Mouse (Mus musculus): Measurements from ENCODE around the gene Hmgb2.

The Hmgb2 gene

GRCm38 (mm10) chr8:57552102-57553032 is 40.7 kb downstream of the Hmgb2 start:
- no peak for DNase-seq (ENCODE audit: low spot score)

DNA sequence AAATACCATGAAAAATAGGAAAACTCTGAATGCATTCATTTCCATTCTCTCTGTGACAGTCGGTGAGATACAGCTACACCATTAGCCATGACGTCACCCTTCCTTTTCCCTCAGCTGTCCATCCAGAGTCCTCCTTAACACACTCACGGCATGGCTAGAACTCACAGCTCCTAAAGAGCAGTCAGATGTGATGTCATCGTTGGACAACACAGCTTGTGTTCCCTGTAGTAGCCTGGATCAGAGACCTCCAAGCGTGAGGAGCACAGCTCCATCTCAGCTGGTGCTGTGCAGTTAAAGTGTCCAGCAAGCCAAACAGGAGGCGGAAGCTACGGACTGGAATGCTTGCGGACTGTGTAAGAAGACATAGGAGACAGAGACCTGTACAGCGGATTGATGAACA is 49.2 kb downstream of the Hmgb2 start:
- DNase-seq (ENCODE audit: low spot score), result no peak

GRCm38 (mm10) chr8:57562741-57563140 is 51.0 kb downstream of the Hmgb2 start:
- no peak for DNase-seq (ENCODE audit: low spot score)

DNA sequence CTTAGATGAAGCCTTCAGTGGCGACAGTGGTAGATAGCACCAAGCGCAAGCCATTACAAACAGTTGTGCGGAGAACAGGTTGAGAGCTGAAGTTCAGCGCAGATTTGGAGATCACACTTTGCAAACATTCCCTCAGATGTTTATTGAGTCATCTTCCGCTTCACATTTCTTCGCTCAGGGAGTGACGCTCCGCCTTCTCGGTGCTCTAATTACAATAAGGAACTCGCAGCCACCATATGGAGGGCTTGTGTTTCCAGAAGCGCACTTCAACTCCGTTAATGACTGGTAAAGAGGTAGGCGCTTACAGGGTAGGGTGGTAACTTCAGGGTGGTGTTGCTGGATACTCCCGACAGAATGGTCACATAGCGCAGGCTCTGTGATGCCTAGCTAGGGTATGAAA is 52.0 kb downstream of the Hmgb2 start:
- DNase-seq (ENCODE audit: low spot score), result no peak

- no peak for DNase-seq (ENCODE audit: low spot score)
These were observed 53.3 kb downstream of the Hmgb2 start for GRCm38 (mm10) chr8:57565039-57565438.
